Mouse (Mus musculus) embryonic facial prominence, embryonic 15.5 days (tissue): Measurements from ENCODE around the gene Cts3. TPM values are rescaled to one million over a fixed set of nuclear protein-coding genes. Genes with fewer than 3 reads are reported as not detected.
"Not testable (repeated sequence)": the region's sequence is repeated elsewhere in the genome, so short reads cannot be mapped to it uniquely, and the experiment has no call there.

ENCODE experiments used
- ATAC-seq: fragments of 200-750 bp; cut with Nextera tagmentation; 2 replicates; pipeline ENCODE4 v1.8.0; 2017; ENCODE audit warnings: low read depth, moderate TSS enrichment; ENCODE audit not compliant: insufficient number of reproducible peaks, low FRiP score, low TSS enrichment
- H3K27ac ChIP-seq: fragments of 300-500 bp; sonication (generic); replicated peaks from 2 replicates; pipeline ENCODE4 v1.5.1; 2015; ENCODE audit warnings: mild to moderate bottlenecking, inconsistent platforms
- H3K27me3 ChIP-seq: fragments of 300-500 bp; sonication (generic); 2 replicates; pipeline ENCODE4 v1.6.1; 2015; ENCODE audit warnings: inconsistent platforms
- H3K36me3 ChIP-seq: fragments of 300-500 bp; sonication (generic); 2 replicates; pipeline ENCODE4 v1.6.1; 2015; ENCODE audit warnings: mild to moderate bottlenecking, inconsistent platforms
- H3K4me1 ChIP-seq: fragments of 300-500 bp; sonication (generic); 2 replicates; pipeline ENCODE4 v1.6.1; 2015; ENCODE audit warnings: inconsistent platforms
- H3K4me2 ChIP-seq: fragments of 300-500 bp; sonication (generic); replicated peaks from 2 replicates; pipeline ENCODE4 v1.6.1; 2015; ENCODE audit warnings: mild to moderate bottlenecking, inconsistent platforms
- H3K4me3 ChIP-seq: fragments of 300-500 bp; sonication (generic); replicated peaks from 2 replicates; pipeline ENCODE4 v1.5.1; 2015; ENCODE audit warnings: mild to moderate bottlenecking, inconsistent platforms
- H3K9ac ChIP-seq: fragments of 300-500 bp; sonication (generic); 2 replicates; pipeline ENCODE4 v1.6.1; 2015; ENCODE audit warnings: inconsistent platforms
- H3K9me3 ChIP-seq: fragments of 300-500 bp; sonication (generic); replicated peaks from 2 replicates; pipeline ENCODE4 v1.6.1; 2016; ENCODE audit warnings: inconsistent platforms
- WGBS: fragments of 180-500 bp; shearing (Covaris S2); methylation state at CpG from one replicate; pipeline ENCODE4 v1.1.7; 2015; 5-methylcytosine and 5-hydroxymethylcytosine counted together
- polyA plus RNA-seq: library from polyadenylated mRNA; unstranded; fragments of >200 nt; fragmentation: Nextera tagmentation; extraction: Ambion mirVana; gene quantifications from 2 replicates; pipeline ENCODE4 v1.2.1, GENCODE M21; 2015

Cts3 gene
- not detected in 2 replicates for polyA plus RNA-seq

DNA sequence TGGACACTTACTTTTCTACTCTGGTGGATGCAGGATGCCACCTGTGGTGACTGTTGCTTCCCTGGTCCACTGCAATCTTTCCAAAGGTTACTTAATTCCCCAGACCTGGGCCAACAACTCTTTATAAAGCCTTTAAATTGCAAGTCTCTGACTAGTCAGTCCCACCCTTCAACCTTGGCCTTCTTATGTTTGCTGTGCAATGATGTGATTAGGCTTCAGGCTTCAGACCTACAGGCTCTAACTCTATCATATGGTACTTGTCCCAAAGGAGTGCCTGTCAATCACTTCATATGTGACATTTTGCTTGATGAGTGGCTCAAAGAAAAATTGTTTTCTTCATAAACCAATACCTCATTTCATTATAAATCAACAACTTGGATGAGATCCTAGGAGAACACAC, at the start of gene Cts3:
Gene Cts3, minus strand, starts transcription at position 101 of the 400 bp plus-strand sequence.
- Histone ChIP-seq H3K4me1 (no peaks in the 10 kb centered on the region), H3K4me2 (no peak within 1 kb of the TSS), H3K36me3 (no peaks in the 10 kb centered on the region), H3K27ac (no peak within 1 kb of the TSS), H3K9me3 (peaks cover 5% of the 10 kb centered on the region; the same call in 1 of the 2 replicates), H3K27me3 (no peaks in the 10 kb centered on the region), H3K9ac (no peak within 1 kb of the TSS), H3K4me3 (no peak within 1 kb of the TSS)
- ATAC-seq = no peak

DNA sequence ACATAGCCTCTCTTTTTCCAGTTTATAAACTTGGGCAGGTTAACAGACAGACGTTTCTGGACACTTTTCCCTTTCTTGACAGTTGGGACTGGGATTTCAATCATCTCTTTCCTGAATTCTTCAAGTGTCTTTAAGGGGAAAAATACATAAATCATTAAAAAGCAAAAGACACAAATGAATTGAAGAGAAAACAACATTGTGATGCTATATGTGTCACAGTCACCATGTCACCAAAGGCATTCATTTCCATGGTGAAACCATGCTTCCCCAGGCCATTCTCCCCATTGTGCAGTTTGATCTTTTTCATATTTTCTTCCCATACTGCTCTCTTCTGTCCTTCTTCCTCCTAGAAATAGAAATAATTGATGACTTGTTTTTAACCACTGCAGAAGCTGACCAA, 1.9 kb downstream of the Cts3 start, which contains the start of gene Gm49352:
Gene Gm49352, minus strand, starts transcription at position 101 of the 400 bp plus-strand sequence.
- 35% methylated on average over 1 of the region's 1 CpGs for WGBS
- not testable (repeated sequence) for H3K27me3 ChIP-seq, H3K9me3 ChIP-seq, H3K4me1 ChIP-seq, ATAC-seq, H3K27ac ChIP-seq, H3K4me3 ChIP-seq, H3K4me2 ChIP-seq, H3K36me3 ChIP-seq, H3K9ac ChIP-seq

GRCm38 (mm10) chr13:61541631-61542030, 28.3 kb downstream of the Cts3 start, which contains the start of gene Ctsm:
Ctsm (minus strand) TSS chr13:61541839.
- Histone ChIP-seq H3K9ac (no peak within 1 kb of the TSS), H3K27ac (no peak within 1 kb of the TSS), H3K4me3 (no peak within 1 kb of the TSS), H3K36me3 (no peaks in the 10 kb centered on the region), H3K27me3 (no peaks in the 10 kb centered on the region), H3K9me3 (0 out of 2 replicates have a peak, but pooled peaks cover 9% of the 10 kb centered on the region), H3K4me1 (no peaks in the 10 kb centered on the region), H3K4me2 (no peak within 1 kb of the TSS)
- ATAC-seq = no peak
- WGBS = 57% methylated on average over 4 of the region's 4 CpGs

Other genes with a start within 250 kb of the Cts3 start
- not detected in 2 replicates for gene Cts7, start 211.9 kb downstream of the Cts3 start, polyA plus RNA-seq
- gene Ctsm, start 28.3 kb downstream of the Cts3 start, polyA plus RNA-seq = not detected in 2 replicates
- not detected in 2 replicates for gene Gm49352, start 2.0 kb downstream of the Cts3 start, polyA plus RNA-seq